Mouse (Mus musculus): ENCODE measurements around the gene Zfyve21. TPM values are rescaled to one million over a fixed set of nuclear protein-coding genes. Genes with fewer than 3 reads are reported as not detected.
A peak's percentile ranks its signal among the peaks of the same experiment; 100 is the strongest.

Gene Zfyve21
- polyA plus RNA-seq, 1 experiment from 2014 or later = 122 TPM

DNA sequence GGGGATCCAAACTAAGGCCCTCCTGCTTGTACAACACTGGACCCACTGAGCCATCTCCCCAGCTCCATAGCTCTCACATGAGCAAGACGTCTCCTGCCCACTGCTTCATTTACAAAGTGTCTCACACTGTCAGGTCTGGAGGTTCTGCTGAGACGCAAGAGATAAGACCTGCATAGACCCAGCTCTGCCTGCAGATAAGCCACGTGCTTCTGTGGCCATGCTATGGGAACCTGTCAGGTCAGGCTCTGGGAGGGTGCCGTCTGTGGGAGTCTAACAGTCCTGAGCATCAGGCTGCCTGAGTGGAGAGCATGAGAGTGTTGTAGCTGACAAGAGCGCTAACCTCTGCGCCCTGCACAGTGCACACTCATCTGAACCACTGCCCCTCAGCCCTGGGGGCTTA lies 27.0 kb upstream of the Zfyve21 start:
- Histone ChIP-seq H3K4me1 (no peaks in the 10 kb centered on the region), H3K4me3 (no peak overlapping the region), H3K9ac (no peak overlapping the region), H3K27ac (no peak overlapping the region), H3K9me3 (no peaks in the 10 kb centered on the region), H3K36me3 (peaks cover 89% of the 10 kb centered on the region), H3K27me3 (no peaks in the 10 kb centered on the region), H3K4me2 (no peak overlapping the region)
- WGBS = 89% methylated on average over 6 of the region's 6 CpGs
- no peak for ATAC-seq (ENCODE audit: insufficient number of reproducible peaks, low FRiP score, low TSS enrichment, low read depth)

DNA sequence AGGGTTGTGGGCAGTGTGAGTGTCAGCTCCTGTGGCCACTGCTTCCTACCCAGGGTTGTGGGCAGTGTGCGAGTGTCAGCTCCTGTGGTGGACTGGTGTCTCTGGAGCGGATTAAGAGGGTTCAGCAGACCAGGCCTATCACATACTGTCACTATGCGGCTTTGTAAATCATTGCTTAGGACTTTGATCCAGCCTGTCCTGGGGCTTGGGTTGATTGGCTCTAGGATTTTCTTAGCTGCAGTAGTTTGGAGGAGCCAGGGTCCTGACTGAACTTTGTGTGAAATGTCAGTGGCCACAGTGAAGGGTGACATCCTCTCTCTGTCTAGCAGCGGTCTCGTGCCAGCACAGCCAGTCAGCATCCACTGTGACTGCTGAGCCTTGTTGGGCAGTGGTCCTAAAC lies 23.9 kb upstream of the Zfyve21 start:
- no peak overlapping the region for H3K9ac ChIP-seq
- no peak overlapping the region for H3K4me3 ChIP-seq
- H3K4me2 ChIP-seq = no peak overlapping the region
- H3K4me1 ChIP-seq = no peaks in the 10 kb centered on the region
- peaks cover 95% of the 10 kb centered on the region for H3K36me3 ChIP-seq
- ATAC-seq (ENCODE audit: insufficient number of reproducible peaks, low FRiP score, low TSS enrichment, low read depth) = no peak
- H3K27ac ChIP-seq = no peak overlapping the region
- H3K27me3 ChIP-seq = no peaks in the 10 kb centered on the region
- 88% methylated on average over 5 of the region's 5 CpGs for WGBS
- H3K9me3 ChIP-seq = no peaks in the 10 kb centered on the region

DNA sequence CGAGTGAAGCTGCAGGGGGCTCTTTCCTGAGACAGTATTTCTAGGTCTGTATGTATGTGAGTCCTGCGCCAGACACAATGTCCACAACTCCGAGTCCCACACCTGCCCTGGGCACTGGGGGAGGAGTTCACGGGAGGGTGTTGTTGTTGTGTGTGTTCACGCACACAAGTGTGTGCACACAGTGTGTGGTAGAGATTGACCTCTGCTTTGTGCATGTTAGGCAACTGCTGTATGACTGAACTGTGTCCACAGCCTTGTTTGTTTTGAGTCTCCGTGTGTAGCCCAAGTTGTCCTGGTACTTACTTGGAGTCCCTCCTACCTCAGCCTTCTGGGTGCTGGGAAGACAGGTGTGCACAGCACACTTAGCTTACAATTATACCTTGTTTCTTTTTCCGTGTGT lies 23.3 kb upstream of the Zfyve21 start:
- Histone ChIP-seq H3K4me3 (no peak overlapping the region), H3K36me3 (peaks cover 95% of the 10 kb centered on the region), H3K27ac (no peak overlapping the region), H3K9me3 (no peaks in the 10 kb centered on the region), H3K4me2 (no peak overlapping the region), H3K4me1 (no peaks in the 10 kb centered on the region), H3K27me3 (no peaks in the 10 kb centered on the region), H3K9ac (no peak overlapping the region)
- no peak for ATAC-seq (ENCODE audit: insufficient number of reproducible peaks, low FRiP score, low TSS enrichment, low read depth)
- 88% methylated on average over 7 of the region's 7 CpGs for whole genome bisulfite sequencing

DNA sequence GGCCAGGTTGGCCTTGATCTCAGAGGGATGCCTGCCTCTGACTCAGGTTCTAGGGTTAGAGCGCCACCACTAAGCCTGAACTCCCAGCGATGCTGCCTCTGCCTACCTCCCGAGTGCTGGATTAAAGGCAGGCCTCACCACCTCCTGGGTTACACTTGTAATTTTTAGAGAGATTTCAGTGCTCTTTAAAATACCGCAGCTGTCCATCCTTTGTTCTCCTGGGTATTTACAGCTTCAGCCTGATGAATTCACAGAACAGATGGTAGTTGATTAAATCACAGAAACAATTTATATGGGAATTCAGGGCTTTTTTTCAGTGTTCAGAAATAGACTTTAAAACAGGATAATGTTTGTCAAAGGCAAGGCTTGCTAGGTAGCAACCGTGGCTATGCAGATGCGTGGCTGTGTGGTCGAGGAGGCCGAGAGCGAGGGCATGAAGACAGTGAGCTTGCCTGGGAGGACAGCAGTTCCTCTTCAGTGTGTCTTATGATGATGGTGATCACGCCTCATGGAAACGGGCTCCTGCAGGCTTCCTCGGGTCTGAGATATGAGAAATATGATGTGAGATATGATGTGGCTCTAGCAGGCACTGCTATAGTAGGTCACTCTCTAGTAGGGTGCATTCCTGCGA lies 22.4 kb upstream of the Zfyve21 start:
- Histone ChIP-seq H3K4me3 (no peak overlapping the region), H3K9me3 (no peaks in the 10 kb centered on the region), H3K9ac (no peak overlapping the region), H3K36me3 (peaks cover 95% of the 10 kb centered on the region), H3K27me3 (no peaks in the 10 kb centered on the region), H3K27ac (no peak overlapping the region), H3K4me1 (no peaks in the 10 kb centered on the region), H3K4me2 (no peak overlapping the region)
- WGBS = 91% methylated on average over 13 of the region's 13 CpGs
- ATAC-seq (ENCODE audit: insufficient number of reproducible peaks, low FRiP score, low TSS enrichment, low read depth) = no peak

DNA sequence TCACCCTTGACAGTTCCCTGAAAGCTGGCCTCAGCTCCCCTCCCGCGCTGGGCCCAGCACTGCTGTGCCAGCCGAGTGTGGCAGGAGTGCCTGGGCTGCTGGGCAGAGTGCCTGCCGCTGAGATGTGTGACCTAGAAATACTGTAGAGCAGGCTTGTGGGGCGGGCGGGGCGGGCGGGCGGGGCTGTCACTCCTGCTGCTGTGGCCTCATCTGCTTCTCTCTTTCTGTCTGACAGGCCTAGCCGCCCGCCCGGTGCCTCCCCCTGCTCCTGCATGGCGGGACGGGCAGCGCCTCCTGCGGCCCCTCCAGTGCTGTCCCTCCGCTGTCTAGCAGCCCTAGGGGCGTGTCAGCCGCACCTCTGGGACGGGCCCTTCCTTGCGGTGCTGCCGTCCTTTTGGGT lies 19.9 kb upstream of the Zfyve21 start:
- Histone ChIP-seq H3K4me3 (no peak overlapping the region), H3K9me3 (no peaks in the 10 kb centered on the region), H3K4me1 (no peaks in the 10 kb centered on the region), H3K27ac (0 out of 2 replicates have a peak overlapping the region, but pooled peaks have one; percentile 43), H3K27me3 (no peaks in the 10 kb centered on the region), H3K9ac (no peak overlapping the region), H3K4me2 (no peak overlapping the region), H3K36me3 (peaks cover 94% of the 10 kb centered on the region)
- 0 out of 2 replicates have a peak, but pooled peaks have one; percentile 12 for ATAC-seq (ENCODE audit: insufficient number of reproducible peaks, low FRiP score, low TSS enrichment, low read depth)
- WGBS = 72% methylated on average over 22 of the region's 22 CpGs

DNA sequence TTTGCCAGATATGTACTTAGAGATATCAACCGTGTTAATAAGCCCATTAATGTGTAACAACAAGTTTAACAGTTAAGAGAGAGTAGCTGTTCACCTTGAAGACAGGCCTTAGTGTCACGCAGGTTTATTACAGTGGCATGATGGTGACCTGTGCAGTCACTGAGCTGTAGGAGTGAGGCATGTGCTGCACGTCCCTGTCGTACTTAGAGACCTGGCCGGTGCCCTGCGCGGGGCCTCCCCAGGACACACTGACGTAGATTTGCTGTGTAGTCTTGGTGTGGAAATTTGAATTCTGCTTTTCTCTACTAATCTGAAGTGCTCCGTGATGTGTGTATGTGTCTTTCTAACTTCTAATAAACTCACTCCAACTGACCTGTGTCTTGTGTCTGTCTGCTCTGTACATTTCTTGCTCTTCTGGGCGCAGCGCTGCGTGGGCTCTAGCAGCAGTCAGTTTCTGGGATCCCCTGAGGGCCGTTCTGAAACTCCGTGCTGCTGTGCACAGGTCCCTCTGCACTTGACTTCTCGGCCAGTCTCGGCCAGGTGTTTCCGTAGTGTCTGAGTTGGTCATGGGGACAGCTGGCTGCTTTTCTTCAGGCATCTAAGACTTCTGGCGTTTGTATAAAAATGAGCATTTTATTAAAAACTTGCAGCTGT lies 19.3 kb upstream of the Zfyve21 start:
- H3K36me3 ChIP-seq = peaks cover 92% of the 10 kb centered on the region
- 87% methylated on average over 18 of the region's 18 CpGs for WGBS
- no peaks in the 10 kb centered on the region for H3K9me3 ChIP-seq
- no peaks in the 10 kb centered on the region for H3K27me3 ChIP-seq
- no peak overlapping the region for H3K9ac ChIP-seq
- H3K4me2 ChIP-seq = no peak overlapping the region
- no peak overlapping the region for H3K4me3 ChIP-seq
- H3K4me1 ChIP-seq = no peaks in the 10 kb centered on the region
- no peak for ATAC-seq (ENCODE audit: insufficient number of reproducible peaks, low FRiP score, low TSS enrichment, low read depth)
- no peak overlapping the region for H3K27ac ChIP-seq

DNA sequence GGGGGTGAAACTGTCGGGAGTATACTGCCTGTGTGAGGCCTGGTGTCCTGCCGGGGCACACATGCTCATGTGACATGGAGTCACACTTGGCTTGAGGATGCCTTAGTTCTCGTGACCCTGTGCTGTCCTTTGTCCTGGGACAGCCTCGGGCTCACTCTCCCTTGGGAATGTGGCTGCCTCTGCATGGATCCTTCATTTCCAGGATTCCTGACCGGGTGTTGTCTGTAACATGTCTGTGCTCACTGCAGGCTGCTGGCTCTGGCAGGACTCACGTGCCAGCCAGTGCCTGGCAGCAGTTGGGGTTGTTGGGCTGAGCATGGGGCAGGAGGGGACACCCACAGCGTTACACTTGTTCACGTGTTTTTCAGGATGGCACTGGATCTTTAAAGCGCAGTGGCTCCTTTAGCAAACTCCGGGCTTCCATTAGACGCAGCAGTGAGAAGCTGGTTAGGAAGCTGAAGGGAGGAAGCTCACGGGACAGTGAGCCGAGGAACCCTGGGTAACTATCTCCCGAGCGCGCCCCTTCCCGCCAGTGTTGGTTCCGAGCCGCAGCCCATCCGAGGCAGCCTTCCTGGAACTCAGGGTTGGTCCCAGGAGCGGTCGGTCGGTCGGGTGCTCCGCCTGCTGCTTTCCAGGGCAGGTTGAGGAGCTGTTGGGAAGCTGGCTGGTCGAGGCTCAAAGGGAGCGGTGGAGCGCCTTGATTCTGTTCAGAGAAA lies 18.6 kb upstream of the Zfyve21 start:
- H3K27ac ChIP-seq = no peak overlapping the region
- no peaks in the 10 kb centered on the region for H3K9me3 ChIP-seq
- ATAC-seq (ENCODE audit: insufficient number of reproducible peaks, low FRiP score, low TSS enrichment, low read depth) = no peak
- H3K36me3 ChIP-seq = peaks cover 91% of the 10 kb centered on the region
- WGBS = 85% methylated on average over 28 of the region's 28 CpGs
- no peak overlapping the region for H3K9ac ChIP-seq
- H3K4me1 ChIP-seq = no peaks in the 10 kb centered on the region
- no peaks in the 10 kb centered on the region for H3K27me3 ChIP-seq
- no peak overlapping the region for H3K4me2 ChIP-seq
- H3K4me3 ChIP-seq = no peak overlapping the region

DNA sequence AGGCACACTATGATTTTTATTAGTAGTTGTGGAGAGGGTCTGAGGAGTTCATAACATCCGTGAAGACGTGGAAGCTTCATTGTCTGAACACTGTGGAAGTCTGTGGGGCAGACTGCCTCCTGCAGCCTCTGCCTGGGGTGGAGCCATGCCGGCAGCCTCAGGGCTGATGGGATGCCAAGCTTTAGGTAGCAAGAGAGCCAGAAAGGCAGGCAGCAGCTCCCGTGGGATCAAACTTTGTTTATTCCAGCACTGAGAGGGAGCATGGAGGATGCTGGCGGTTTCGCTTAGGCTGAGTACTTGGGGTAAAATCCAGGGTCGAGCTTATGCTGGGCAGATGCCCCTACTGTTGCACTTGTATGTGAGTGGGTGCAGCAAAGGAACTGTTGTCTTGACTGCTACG lies 16.7 kb upstream of the Zfyve21 start:
- H3K27ac ChIP-seq = no peak overlapping the region
- peaks cover 91% of the 10 kb centered on the region for H3K36me3 ChIP-seq
- H3K4me3 ChIP-seq = no peak overlapping the region
- no peaks in the 10 kb centered on the region for H3K27me3 ChIP-seq
- no peaks in the 10 kb centered on the region for H3K4me1 ChIP-seq
- no peak overlapping the region for H3K9ac ChIP-seq
- WGBS = 84% methylated on average over 8 of the region's 8 CpGs
- H3K4me2 ChIP-seq = no peak overlapping the region
- ATAC-seq (ENCODE audit: insufficient number of reproducible peaks, low FRiP score, low TSS enrichment, low read depth) = no peak
- no peaks in the 10 kb centered on the region for H3K9me3 ChIP-seq

DNA sequence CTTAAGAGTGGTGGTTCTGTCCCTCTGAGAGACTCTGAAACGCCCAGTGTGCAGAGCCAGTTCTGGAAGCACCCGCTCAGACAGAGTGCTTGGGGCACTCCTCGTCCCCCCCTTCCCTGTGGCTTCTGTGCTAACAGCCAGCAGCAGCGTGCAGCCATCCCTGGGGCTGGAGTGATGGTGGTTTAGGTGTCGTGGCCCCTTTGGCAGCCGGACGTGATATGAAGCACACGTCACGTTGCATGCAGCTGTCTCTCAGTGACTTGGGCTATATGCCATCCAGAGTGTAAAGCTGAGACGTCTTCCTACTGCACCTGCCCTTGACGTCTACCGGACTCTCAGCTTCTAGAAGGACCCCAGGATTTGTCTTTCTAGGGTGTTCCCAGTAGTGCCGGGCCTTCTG lies 15.5 kb upstream of the Zfyve21 start:
- H3K9ac ChIP-seq = no peak overlapping the region
- ATAC-seq (ENCODE audit: insufficient number of reproducible peaks, low FRiP score, low TSS enrichment, low read depth) = no peak
- no peaks in the 10 kb centered on the region for H3K27me3 ChIP-seq
- H3K36me3 ChIP-seq = peaks cover 95% of the 10 kb centered on the region
- no peak overlapping the region for H3K27ac ChIP-seq
- no peaks in the 10 kb centered on the region for H3K4me1 ChIP-seq
- 84% methylated on average over 13 of the region's 13 CpGs for WGBS
- no peak overlapping the region for H3K4me3 ChIP-seq
- H3K4me2 ChIP-seq = no peak overlapping the region
- no peaks in the 10 kb centered on the region for H3K9me3 ChIP-seq

DNA sequence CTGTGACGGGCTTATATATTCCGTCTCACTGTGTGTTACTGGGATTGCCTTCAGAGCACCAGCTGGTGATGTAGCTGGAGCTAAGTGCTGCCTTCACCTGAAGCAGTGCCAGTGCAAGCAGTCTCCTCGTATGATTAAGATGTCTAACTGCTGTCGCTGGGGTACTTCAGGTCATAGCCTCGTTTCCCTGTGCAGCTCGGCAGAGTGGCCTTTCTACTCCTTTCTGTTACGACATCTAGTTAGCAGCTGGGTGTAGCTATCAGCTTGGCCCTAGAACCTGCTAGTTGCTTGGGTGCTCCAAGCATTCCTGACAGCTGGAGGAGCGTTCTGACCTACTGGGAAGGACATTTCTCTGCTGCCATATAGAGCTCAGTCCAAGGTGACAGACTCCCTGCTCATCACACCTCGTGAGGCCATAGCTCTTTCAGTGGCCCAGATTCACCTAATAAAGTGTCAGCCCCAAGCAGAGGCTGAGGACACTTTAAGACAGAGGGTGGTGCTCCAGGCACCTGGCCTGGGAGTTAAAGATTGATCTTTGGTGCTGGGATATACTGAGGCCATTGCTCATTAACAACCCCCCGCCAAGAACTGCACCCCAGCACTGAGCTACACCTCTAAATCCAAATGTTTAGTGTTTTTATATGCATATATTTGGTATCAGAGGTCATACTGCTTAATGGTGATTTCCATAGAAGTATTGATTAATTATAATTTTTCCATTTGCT lies 13.3 kb upstream of the Zfyve21 start:
- Histone ChIP-seq H3K9me3 (no peaks in the 10 kb centered on the region), H3K4me3 (no peak overlapping the region), H3K4me1 (no peaks in the 10 kb centered on the region), H3K27ac (no peak overlapping the region), H3K4me2 (no peak overlapping the region), H3K36me3 (peaks cover 91% of the 10 kb centered on the region), H3K27me3 (no peaks in the 10 kb centered on the region), H3K9ac (no peak overlapping the region)
- no peak for ATAC-seq (ENCODE audit: insufficient number of reproducible peaks, low FRiP score, low TSS enrichment, low read depth)
- WGBS = 76% methylated on average over 10 of the region's 10 CpGs

DNA sequence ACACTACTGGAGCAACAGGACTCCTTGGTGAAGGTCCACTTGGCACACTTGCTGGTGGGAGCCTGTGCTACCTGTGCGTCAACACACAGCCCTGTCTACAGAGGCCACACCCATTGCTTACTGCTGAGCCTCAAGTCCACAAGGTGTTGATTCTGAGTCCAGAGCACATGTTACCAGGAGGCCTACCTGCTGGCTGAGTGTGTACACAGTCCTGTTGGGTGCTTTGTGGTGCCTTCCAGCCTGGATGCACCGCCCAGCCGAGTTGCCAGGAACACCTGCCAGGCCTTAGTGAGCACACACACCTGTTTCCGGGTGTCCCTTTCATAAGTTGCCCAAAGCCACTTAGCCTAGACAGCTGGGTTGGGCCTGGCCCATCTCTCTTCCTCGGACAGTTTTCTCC lies 10.4 kb upstream of the Zfyve21 start:
- Histone ChIP-seq H3K27ac (no peak overlapping the region), H3K9ac (no peak overlapping the region), H3K9me3 (no peaks in the 10 kb centered on the region), H3K4me1 (no peaks in the 10 kb centered on the region), H3K4me2 (no peak overlapping the region), H3K4me3 (no peak overlapping the region), H3K27me3 (no peaks in the 10 kb centered on the region), H3K36me3 (peaks cover 90% of the 10 kb centered on the region)
- 85% methylated on average over 5 of the region's 5 CpGs for WGBS
- ATAC-seq (ENCODE audit: insufficient number of reproducible peaks, low FRiP score, low TSS enrichment, low read depth) = no peak

DNA sequence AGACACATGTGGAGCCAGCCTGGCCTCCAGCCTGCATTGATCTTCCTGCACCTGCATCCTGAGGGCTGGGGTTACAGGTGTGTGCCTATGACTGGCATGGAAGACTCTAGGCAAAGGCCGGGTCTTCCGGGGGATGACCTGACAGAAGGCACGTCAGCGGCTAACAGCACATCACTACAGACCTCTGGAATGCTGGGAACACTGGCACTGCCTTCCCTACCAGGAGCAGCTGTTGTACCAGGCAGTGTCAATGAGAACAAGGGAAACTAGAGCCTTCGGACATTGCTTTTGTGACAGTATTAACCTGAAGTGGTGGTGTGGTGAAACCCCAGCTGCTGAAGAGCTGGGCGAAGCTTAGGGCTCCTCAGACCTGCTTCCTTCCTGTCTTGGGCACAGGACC lies 5.2 kb upstream of the Zfyve21 start:
- WGBS = 90% methylated on average over 6 of the region's 6 CpGs
- H3K9ac ChIP-seq = no peak overlapping the region
- no peak overlapping the region for H3K4me2 ChIP-seq
- H3K4me1 ChIP-seq = peaks cover 24% of the 10 kb centered on the region
- no peak for ATAC-seq (ENCODE audit: insufficient number of reproducible peaks, low FRiP score, low TSS enrichment, low read depth)
- peak overlapping the region; percentile 69; the same call in 1 of the 2 replicates for H3K27ac ChIP-seq
- no peak overlapping the region for H3K4me3 ChIP-seq
- no peaks in the 10 kb centered on the region for H3K9me3 ChIP-seq
- peaks cover 49% of the 10 kb centered on the region for H3K36me3 ChIP-seq
- no peaks in the 10 kb centered on the region for H3K27me3 ChIP-seq
